Mouse (Mus musculus): ENCODE results near the gene Flywch2. TPM values are rescaled to one million over a fixed set of nuclear protein-coding genes. Genes with fewer than 3 reads are reported as not detected.

Gene Flywch2
- polyA plus RNA-seq, 2 experiments = 41.2 to 46.3 TPM

DNA sequence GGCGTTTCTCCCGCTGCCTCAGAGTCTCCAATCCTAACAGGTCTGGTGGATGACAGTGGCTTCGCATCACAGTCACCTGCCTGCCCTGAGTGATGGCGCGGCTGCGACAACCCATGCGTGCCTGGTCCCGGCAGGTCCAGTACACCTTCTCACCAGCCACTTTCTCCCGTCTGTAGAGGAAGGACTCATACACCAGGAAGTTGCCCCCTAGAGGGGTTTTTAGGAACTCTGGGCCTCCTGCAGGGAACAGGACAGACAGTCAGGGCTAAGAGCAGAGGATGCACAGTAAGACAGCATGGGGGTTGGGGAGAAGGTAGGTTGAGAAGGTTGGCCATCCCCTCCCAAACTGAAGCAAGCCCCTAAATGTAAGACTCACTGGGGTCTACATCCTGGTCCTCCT, 25.6 kb downstream of the Flywch2 start:
- Histone ChIP-seq H3K27ac (replicated peaks; ENCODE audit: low read depth, low read length) (no peak overlapping the region), H3K4me3 (replicated peaks; ENCODE audit: low read length) (no peak overlapping the region), H3K9ac (ENCODE audit: low read depth, low read length, severe bottlenecking) (no peak overlapping the region), H3K36me3 (ENCODE audit: control insufficient read depth, insufficient read depth, low read length) (peaks cover 77% of the 10 kb centered on the region), H3K27me3 (ENCODE audit: control insufficient read depth, insufficient read depth, low read length) (no peaks in the 10 kb centered on the region), H3K4me2 (replicated peaks; ENCODE audit: low read depth, low read length, severe bottlenecking) (no peak overlapping the region), H3K4me1 (ENCODE audit: control insufficient read depth, insufficient read depth, low read length) (no peaks in the 10 kb centered on the region), H3K9me3 (ENCODE audit: control insufficient read depth, low read length) (no peaks in the 10 kb centered on the region)
- DNase-seq (ENCODE audit: low spot score) = no peak
- ATAC-seq (ENCODE audit: low FRiP score, low read depth) = no peak
- no peak for TF ChIP-seq POLR2A (IDR thresholded peaks at IDR 0.05; ENCODE audit: borderline replicate concordance, extremely low read depth, insufficient read depth, insufficient read length)
- WGBS = 92% methylated on average over 9 of the region's 9 CpGs

DNA sequence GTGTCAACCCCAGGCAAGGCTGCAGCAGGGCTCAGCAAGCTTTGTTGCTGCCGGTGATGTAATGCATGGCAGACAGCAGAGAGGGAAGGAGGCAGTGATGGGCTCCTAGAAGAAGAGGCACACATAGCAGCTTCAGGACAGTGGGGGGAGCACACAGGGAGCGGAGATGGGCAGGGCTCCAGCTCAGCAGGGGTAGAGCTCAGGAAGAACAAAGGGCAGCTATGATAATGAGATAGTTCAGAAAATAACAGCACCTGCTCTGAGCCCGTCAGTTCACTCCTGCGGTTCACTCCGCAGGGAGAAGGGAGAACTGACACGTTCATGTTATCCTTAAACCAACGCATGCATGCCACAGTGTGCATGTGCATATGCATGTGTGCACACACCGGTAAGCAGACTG, 27.1 kb downstream of the Flywch2 start:
- peaks cover 85% of the 10 kb centered on the region for H3K36me3 ChIP-seq (ENCODE audit: control insufficient read depth, insufficient read depth, low read length)
- no peak for ATAC-seq (ENCODE audit: low FRiP score, low read depth)
- no peaks in the 10 kb centered on the region for H3K27me3 ChIP-seq (ENCODE audit: control insufficient read depth, insufficient read depth, low read length)
- TF ChIP-seq POLR2A (IDR thresholded peaks at IDR 0.05; ENCODE audit: borderline replicate concordance, extremely low read depth, insufficient read depth, insufficient read length) = no peak
- no peak overlapping the region for H3K27ac ChIP-seq (replicated peaks; ENCODE audit: low read depth, low read length)
- WGBS = 85% methylated on average over 8 of the region's 8 CpGs
- no peaks in the 10 kb centered on the region for H3K9me3 ChIP-seq (ENCODE audit: control insufficient read depth, low read length)
- no peaks in the 10 kb centered on the region for H3K4me1 ChIP-seq (ENCODE audit: control insufficient read depth, insufficient read depth, low read length)
- no peak overlapping the region for H3K4me2 ChIP-seq (replicated peaks; ENCODE audit: low read depth, low read length, severe bottlenecking)
- H3K4me3 ChIP-seq (replicated peaks; ENCODE audit: low read length) = no peak overlapping the region
- DNase-seq (ENCODE audit: low spot score) = no peak
- H3K9ac ChIP-seq (ENCODE audit: low read depth, low read length, severe bottlenecking) = no peak overlapping the region

DNA sequence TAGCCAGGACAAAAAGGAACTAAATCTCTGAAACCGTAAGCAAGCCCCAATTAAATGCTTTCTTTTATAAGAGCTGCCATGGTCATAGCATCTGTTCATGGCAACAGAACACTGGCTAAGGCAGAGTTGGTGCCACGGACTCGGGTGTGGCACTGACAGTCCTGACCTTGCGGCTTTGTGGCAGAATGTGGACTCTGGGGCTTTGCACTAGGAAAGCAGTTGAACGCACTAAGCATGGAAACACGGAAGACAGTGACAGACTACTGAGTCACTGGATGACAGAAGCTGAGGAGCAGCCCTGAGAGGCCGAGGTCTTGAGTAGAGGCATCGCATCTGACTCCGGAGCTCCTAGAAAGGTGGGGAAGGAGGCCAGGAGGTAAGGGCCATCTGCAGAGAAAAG, 28.3 kb downstream of the Flywch2 start:
- DNase-seq (ENCODE audit: low spot score) (no peak), ATAC-seq (ENCODE audit: low FRiP score, low read depth) (no peak)
- H3K4me3 ChIP-seq (replicated peaks; ENCODE audit: low read length) = no peak overlapping the region
- TF ChIP-seq POLR2A (IDR thresholded peaks at IDR 0.05; ENCODE audit: borderline replicate concordance, extremely low read depth, insufficient read depth, insufficient read length) = no peak
- peaks cover 93% of the 10 kb centered on the region for H3K36me3 ChIP-seq (ENCODE audit: control insufficient read depth, insufficient read depth, low read length)
- no peak overlapping the region for H3K27ac ChIP-seq (replicated peaks; ENCODE audit: low read depth, low read length)
- WGBS = 95% methylated on average over 9 of the region's 9 CpGs
- H3K4me2 ChIP-seq (replicated peaks; ENCODE audit: low read depth, low read length, severe bottlenecking) = no peak overlapping the region
- H3K4me1 ChIP-seq (ENCODE audit: control insufficient read depth, insufficient read depth, low read length) = no peaks in the 10 kb centered on the region
- no peaks in the 10 kb centered on the region for H3K27me3 ChIP-seq (ENCODE audit: control insufficient read depth, insufficient read depth, low read length)
- H3K9ac ChIP-seq (ENCODE audit: low read depth, low read length, severe bottlenecking) = no peak overlapping the region
- no peaks in the 10 kb centered on the region for H3K9me3 ChIP-seq (ENCODE audit: control insufficient read depth, low read length)

DNA sequence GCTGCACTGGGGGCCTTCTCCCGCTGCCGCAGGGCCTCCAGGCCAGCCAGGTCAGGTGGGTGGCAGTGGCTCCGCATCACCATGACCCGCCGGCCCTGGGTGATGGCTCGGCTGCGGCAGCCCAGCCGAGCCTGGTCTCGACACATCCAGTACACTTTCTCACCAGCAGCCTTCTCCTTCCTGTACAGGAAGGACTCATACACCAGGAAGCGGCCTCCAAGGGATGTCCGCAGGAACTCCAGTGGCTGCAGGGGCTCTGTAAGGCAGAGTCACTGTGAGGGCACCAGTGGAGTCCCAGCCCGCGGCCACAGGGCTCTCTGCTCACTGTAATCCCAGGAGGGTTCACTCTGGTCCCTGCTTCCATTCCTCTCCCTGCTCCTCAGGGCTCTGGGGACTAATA, 30.2 kb downstream of the Flywch2 start:
- 94% methylated on average over 12 of the region's 13 CpGs for WGBS
- no peaks in the 10 kb centered on the region for H3K9me3 ChIP-seq (ENCODE audit: control insufficient read depth, low read length)
- no peak for DNase-seq (ENCODE audit: low spot score)
- no peaks in the 10 kb centered on the region for H3K4me1 ChIP-seq (ENCODE audit: control insufficient read depth, insufficient read depth, low read length)
- ATAC-seq (ENCODE audit: low FRiP score, low read depth) = no peak
- TF ChIP-seq POLR2A (IDR thresholded peaks at IDR 0.05; ENCODE audit: borderline replicate concordance, extremely low read depth, insufficient read depth, insufficient read length) = no peak
- no peaks in the 10 kb centered on the region for H3K27me3 ChIP-seq (ENCODE audit: control insufficient read depth, insufficient read depth, low read length)
- H3K36me3 ChIP-seq (ENCODE audit: control insufficient read depth, insufficient read depth, low read length) = peaks cover 90% of the 10 kb centered on the region
- H3K9ac ChIP-seq (ENCODE audit: low read depth, low read length, severe bottlenecking) = no peak overlapping the region
- no peak overlapping the region for H3K4me2 ChIP-seq (replicated peaks; ENCODE audit: low read depth, low read length, severe bottlenecking)
- H3K27ac ChIP-seq (replicated peaks; ENCODE audit: low read depth, low read length) = no peak overlapping the region
- no peak overlapping the region for H3K4me3 ChIP-seq (replicated peaks; ENCODE audit: low read length)

DNA sequence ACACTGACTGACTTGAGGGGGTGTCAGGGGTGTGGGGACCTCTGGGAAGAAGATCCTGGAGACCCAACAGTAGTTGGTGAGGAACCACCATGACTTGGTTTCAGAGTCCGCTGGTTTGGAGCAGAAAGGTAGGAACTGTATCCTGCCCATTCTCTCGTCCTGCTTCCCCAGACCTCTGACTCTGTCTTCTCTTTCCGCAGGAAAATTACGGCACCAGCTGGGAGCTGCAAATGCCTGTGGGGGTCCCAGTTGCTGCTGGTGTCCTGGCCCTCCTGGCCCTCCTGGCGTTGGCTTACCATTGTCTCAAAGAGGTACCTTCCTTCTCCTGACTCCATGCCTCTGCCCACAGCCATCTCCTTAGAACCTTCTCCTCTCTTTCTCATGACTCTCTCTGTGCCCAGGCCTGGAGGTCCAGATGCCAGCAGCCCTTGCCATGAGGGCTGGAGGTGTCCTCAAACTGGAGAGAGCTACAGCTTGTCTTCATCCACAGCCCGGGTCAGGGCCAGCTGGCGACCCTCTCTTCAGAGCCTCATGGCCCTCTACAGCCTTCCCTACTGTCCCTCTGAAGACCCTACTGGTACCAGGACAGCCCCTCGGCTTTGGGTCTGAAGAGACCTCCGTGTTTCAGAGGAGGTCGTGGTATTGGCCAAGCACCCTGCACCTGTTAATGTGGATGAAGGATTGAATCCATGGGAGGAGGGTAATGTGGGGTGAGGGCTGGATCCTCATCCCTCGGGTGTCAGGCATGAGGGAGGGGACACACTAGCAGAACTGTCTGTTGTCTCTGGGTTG, 36.3 kb downstream of the Flywch2 start:
- no peak for TF ChIP-seq POLR2A (IDR thresholded peaks at IDR 0.05; ENCODE audit: borderline replicate concordance, extremely low read depth, insufficient read depth, insufficient read length)
- DNase-seq (ENCODE audit: low spot score) (no peak), ATAC-seq (ENCODE audit: low FRiP score, low read depth) (no peak)
- Histone ChIP-seq H3K27me3 (ENCODE audit: control insufficient read depth, insufficient read depth, low read length) (peaks cover 24% of the 10 kb centered on the region), H3K9ac (ENCODE audit: low read depth, low read length, severe bottlenecking) (no peak overlapping the region), H3K9me3 (ENCODE audit: control insufficient read depth, low read length) (no peaks in the 10 kb centered on the region), H3K4me3 (replicated peaks; ENCODE audit: low read length) (0 out of 2 replicates have a peak overlapping the region, but pooled peaks have one; percentile 5), H3K4me1 (ENCODE audit: control insufficient read depth, insufficient read depth, low read length) (peaks cover 10% of the 10 kb centered on the region), H3K27ac (replicated peaks; ENCODE audit: low read depth, low read length) (no peak overlapping the region), H3K36me3 (ENCODE audit: control insufficient read depth, insufficient read depth, low read length) (peaks cover 36% of the 10 kb centered on the region), H3K4me2 (replicated peaks; ENCODE audit: low read depth, low read length, severe bottlenecking) (peak overlapping the region; percentile 28; the same call in 1 of the 2 replicates)
- 76% methylated on average over 11 of the region's 11 CpGs for WGBS

All from limb, embryonic 14.5 days (tissue).